Mouse (Mus musculus) gastrocnemius, adult 8-10 months (tissue): ENCODE results near the gene Cym. TPM values are rescaled to one million over a fixed set of nuclear protein-coding genes. Genes with fewer than 3 reads are reported as not detected.
A peak's percentile ranks its signal among the peaks of the same experiment; 100 is the strongest.

Source experiments
- DNase-seq, 2 experiments: peaks; one replicate each; pipeline ENCODE4 v3.0.0; 2022; ENCODE audit warnings: low spot score in 2 of 2
- total RNA-seq, 4 experiments: library from RNA; stranded (reverse); gene quantifications; 2 replicates each; pipeline ENCODE4 v1.2.4; 2022

Cym gene
- not detected for total RNA-seq

DNA sequence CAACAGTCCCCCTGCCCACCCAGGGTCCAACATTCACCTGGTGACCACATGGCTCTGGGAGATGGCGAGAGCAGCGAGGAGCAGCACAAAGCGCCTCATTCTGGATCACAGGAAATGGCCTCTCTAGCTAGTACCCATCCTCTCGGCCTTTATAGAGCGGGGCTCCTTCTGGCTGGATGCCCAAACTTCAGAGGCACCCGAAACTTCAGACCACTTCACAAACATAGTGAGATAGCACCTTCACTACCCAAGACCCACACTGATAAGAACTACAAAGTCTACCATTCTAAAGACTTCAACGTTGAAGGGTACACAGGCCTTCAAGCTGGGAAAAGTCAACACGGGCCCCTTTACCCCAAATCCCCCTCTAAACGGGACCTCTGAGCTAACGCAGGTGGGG lies at the start of gene Cym:
Gene Cym, minus strand, starts transcription at position 125 of the 400 bp plus-strand sequence.
- DNase-seq = no peak

DNA sequence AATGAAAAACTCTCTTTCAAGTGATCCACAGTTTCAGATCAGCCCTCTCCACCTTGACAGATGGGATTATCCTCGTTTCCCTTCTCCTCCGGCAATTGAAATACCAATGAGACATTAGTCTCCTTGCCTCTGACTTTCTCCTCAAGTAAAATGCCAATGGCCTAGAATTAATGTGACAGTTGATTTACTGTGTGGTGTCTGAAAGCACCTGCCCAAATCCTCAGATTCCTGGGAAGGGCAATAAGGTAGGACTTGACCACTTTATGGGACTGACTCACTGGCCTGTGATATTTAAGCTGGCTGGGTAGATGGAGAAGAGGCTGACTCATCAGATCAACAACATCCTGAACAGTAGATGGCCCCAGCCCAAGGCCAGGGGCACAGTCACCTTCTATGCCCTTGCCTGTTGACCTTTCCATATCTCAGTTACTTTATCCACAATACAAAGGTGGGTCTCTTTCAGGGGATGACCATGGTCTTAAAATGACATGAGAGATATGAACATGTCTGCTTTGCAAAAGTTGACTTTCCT lies 45.3 kb upstream of the Cym start:
- no peak for DNase-seq

DNA sequence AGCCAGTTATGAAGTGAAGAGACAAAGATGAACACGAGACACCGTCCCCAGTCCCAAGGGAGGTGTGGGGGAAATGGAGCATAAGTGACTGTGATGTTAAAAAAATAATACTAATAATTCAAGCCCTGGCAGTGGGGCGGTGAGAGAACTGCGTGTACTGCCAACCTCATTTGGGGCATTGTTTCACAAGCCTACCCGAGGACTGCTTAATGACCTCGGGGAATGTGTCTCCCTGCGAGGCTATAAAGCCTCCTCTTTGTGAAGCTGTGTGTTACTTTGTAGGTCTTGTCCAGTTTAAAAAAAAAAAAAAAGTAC lies 40.3 kb upstream of the Cym start:
- DNase-seq = peak in 1 of 2 experiments; percentile 29

DNA sequence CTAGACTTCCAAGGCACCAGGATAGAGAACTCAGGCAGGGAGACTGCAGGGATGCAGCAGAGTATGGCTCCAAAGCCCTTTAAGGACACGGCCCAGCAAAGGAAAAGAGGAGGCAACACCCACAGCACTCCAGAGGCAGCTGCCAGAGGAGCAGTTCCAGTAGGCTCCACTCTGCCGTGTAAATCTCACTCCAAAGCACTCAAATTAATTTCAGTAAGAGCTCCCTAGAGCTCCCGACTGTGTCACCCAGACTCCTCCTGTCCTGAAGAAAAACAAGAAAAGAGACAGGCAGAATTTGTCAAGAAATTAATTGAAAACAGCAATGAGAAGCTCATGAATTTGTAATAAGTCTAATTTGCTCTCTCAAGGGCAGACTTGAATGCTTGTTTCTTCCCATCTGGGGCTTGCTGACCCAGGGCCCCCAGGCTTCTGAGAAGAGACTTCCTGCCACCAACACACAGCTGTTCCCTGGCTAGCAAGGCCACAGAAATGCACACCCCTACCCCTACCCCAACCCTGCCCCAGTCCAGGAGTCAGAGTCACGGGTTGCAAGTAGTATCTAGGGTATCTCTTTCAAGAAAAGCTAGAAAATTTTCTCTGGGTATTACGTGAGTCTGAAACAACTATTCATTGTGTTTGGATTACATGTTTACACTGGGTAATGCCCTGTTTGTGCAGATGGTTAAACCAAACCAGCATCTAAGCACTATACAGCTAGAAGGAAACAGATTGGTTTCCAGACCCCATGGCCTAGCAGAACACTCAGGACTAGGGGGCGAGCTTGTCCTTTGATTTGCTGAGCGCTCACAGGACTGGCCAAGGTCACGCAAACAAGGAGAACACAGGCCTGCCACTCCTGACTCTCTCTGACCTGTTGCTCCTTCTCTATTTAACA lies 39.7 kb upstream of the Cym start:
- DNase-seq = peak in 1 of 2 experiments; percentile 33

DNA sequence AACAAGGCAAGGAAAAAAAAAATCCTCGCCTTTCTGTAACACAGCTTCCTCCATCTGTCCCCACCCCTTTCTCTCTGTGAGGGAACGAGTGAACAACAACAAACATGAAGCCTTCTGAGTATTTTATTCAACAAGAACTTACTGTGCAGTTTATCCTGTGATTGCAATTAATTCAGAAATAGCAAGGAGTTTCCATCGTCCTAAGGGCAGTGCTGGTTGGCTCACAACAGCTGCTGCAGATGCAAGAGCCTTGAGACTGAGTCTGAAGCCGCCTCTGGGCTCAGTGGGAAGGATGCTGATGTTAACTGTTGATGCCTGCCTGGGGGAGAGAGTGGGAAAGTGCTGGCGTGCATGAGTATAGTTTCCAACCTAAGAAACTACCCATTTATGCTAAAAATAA lies 36.4 kb upstream of the Cym start:
- no peak for DNase-seq

DNA sequence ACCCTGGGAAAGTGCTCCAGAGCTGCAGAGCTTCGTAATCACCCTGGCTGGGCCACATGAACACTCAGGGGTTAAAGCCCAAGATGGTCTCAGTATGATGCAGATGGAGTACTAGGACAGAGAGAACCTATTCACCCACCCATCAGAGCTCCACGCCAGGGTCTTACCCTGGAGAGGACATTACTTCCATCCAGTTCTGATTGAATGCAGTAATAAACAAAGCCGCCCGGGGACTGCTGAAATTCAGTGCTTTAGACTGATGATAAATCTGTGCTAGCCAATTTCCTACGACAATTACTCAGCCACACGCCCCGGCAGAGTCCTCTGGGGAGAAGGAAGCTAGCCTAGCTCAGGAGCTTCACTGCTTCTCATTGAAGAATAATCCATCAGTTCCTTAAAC lies 35.2 kb upstream of the Cym start:
- peak in 1 of 2 experiments; percentile 15 for DNase-seq

DNA sequence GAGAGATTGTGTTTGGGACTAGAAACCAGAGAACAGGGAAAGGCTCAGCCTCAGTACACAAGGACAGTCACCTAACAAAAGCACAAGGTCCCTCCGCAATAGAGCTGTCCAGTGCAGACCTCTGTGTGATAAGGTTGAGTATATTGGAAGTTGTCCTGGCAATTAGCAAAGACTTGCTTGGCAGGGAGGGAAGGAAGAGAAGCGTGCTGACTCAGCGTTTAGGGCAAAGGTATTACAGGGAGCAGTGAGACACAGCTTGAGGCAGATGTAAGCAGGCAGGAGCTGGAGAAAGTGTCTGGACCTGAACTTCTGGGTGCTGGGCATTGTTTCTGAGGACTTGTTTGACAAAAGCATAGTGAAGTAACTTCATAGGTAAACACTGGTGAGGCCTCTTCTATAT lies 34.5 kb upstream of the Cym start:
- no peak for DNase-seq

DNA sequence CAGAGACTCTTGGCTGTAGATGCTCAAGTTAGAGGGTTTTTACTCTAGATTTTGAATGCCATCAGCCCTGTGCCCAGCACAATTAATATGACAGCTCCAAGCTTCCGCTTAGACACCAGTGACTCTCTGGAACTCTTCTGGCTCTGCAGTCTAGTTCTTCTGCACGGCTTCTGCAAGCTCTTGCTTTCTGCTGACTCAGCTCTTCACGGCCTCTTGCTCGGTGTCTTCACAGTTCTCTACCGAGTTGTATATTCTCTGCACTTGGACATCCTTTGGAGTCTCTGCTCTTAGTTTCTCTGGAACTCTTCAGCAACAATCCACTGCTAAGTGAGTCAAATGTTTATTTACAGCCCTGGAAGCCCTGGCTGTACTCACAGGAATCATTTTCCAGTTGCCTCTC lies 32.4 kb upstream of the Cym start:
- no peak for DNase-seq

DNA sequence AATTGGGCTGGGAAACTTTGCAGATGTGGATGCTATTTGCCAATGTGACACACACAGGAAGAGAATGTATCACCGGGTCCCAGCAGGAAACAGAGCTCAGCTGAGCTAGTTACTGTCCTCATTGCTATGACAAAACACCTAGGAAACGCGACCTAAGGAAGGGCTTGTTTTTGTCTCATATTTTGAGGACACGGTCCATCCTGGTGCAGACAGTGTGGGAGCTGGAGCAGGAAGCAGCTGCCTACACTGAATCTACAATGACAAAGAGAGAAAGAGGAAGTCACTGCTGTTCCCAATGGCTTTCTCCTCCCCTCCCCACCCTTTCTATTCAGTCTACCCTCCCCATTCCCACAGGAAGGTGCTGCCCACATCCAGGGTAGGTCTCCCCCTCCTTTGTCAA lies 30.5 kb upstream of the Cym start:
- no peak for DNase-seq

DNA sequence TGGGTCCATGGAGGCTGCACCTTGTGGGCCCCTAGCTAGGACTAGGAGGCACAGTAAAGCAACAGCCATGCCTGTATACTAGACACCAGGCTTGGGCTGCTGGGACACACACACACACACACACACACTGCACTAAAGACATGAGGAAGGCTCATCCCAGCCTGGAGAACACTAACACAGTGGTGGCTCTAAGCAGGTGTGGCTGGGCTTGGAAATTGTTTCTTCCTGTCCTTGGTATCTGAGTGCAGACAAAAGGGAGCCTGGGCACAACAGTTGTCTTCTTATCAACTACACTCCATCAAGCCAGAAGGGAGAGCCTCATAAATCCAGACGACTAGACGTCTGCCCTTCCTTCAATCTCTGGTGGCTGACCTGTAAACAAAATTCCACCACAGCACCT lies 28.8 kb upstream of the Cym start:
- DNase-seq = no peak

DNA sequence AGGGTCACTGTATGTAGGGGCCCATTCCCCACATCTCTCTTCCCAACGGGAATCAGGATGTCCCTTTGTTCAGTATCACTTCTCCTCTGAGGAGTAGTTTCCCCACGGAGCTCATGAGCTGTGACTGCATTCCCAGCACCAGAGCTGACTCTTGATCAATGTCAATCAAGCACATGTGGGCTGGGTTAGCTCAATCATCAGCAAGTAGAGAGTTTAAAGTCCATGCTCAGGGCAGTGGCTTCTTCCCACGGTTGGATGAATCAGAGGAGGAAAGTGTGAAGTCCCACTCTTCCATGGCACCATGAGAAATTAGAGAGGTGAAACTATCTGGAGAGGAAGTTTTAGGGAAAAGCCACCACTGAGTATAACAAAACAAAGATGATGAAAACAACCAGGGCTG lies 27.5 kb upstream of the Cym start:
- DNase-seq = no peak

DNA sequence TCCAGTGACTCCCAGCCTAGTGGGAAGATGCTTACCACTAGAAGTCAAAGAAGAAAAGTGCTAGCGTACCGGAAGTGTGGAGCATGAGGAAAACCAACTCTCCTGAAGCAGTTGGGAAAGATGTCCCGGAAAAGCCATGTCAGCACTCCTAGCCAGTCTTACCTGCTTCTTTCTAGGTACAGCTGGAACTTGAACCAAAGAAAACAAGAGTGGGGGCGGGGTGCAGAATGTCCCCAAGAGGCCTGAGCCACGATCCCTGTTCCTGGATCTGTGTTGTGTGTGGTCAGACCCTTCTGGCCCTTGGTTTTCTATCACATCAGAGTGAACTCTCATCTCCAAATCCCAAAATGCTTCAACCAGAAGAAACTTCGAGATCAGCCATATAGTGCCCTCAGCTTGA lies 25.3 kb upstream of the Cym start:
- no peak for DNase-seq

DNA sequence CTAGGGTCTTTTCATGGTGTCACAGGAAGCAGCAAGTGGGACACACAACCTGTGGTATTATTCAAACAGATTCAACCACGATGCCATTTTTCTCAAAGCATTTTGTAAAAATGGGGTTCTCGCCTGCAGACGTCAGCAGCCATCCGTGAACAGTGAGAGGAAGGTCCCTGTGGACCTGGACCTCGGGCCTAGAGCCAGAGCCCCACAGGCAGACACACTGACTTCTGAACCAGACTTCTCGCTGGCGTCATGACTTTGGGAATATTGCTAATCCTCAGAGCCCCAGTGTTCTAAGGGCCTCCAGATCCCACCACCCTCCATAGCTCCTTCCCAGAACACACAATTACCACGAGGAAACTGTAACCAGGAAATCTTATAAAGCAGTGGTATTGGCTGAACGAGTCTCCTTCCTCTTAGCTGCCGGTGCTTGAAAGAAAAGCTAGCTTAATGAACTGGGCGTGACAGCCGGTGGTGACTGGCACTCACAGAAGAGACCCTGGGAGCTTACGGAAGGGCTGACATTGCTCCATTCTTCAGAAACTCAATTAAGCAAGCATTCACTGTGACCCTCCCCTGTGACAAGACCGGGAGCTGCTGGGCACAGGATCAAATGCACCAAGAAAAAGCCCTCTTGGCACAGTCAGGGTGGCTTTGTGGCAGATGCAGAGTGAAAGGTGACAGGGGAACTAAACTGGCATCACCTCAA lies 20.0 kb upstream of the Cym start:
- DNase-seq = no peak

DNA sequence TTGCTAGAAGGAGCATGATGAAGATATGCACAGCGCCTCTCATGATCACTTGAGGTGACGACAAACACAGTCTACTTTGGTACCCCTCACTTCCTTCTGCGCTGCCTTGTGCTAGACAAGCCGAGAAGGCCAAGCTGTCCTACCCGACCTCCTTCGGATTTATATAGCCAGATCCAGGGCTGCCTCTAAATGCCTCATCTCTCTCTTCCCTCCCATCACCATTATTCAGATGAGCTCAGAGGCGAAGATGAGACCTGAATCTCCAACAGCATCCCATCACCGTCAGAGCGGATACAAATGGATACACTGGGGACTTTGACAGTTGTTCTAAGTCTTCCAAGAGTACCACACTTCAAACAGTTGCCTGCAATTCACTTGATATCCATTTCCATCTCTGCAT lies 18.1 kb upstream of the Cym start, which contains the start of gene Prok1:
Gene Prok1, minus strand, starts transcription at position 101 of the 400 bp plus-strand sequence.
- no peak for DNase-seq

DNA sequence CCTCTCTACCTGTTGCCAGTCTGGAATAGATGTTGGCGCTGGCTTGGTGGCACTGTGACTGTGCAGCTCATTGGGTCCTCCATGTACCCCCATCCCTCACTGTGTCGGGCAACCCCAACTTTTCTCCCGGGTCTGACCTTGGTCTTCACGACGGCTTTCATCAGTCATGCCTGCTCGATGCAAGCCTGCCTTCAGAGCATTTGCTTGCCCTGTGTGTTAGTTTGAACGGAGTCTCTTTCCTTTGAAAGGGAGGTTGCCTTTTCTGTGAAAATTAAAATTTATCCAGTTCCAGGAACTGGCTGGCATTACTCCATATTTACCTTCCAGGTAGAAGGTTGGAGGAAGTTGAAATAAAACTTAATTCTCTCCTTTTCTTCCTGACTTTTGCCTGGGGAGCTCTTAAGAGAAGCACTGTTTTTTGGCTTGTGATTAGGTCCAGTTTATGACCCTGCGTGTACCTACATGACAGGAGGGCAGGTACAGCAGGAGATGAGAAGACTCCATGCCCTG lies 17.0 kb upstream of the Cym start:
- no peak for DNase-seq

DNA sequence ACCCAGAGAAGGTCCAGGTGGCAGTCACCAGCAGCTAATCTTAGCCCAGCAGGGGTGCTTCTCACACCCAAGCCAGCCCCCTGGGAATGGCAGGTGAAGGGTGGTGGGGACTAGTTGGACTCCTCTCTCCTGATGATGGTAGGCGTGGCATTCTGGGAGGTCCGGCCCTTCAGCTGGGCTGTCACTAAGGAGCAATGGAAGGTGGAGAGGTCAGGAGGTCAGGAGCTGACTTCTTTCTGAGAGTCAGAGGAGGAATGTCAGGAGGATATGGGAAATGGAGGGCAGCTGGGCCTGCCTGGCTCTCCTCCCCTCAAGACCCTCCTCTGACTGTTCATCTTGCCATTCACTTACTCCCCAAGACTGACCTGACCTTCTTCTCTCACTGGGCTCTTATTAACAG lies 16.5 kb upstream of the Cym start:
- no peak for DNase-seq

DNA sequence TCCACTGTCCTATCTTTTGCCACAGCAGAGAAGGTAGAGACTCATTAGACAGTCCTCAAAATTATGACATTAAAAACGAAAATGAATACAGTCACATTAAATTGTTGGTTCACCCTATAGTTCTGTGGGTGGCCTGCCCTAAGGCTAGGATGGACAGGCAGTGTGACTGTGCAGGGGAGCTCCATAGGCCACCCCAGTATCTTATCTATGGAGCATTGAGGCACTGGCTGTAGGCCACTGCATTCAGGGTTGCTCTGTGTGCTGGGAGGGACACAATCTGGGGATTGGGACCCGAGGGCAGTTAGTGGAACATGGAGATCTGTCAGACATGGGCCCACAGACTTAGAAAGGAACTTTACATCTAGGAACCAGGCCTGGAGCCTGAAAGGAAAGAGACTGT lies 12.4 kb upstream of the Cym start:
- no peak for DNase-seq

DNA sequence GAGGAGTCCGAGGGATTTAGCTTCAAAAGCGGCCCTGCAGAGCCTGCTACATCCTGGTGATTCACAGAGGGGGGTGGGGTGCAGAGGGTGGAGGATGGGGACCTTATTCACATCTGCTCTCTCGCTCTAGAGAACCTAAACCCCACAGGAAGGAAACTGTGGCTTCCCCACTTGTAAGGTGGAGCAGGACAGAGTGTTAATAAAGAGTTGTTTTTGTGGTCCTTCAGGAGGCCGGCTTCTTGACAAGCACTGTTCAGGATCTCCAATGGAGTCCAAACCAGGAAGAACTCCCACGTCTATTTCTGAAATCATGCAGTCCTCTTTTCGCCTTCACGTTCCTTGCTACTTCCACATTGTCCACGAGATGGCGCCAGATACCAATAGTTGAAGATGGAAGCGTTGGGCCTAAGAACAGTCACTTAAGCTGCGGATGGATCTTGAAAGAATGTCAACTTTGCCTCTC lies 11.8 kb upstream of the Cym start:
- peak; percentile 37 to 46 for DNase-seq

DNA sequence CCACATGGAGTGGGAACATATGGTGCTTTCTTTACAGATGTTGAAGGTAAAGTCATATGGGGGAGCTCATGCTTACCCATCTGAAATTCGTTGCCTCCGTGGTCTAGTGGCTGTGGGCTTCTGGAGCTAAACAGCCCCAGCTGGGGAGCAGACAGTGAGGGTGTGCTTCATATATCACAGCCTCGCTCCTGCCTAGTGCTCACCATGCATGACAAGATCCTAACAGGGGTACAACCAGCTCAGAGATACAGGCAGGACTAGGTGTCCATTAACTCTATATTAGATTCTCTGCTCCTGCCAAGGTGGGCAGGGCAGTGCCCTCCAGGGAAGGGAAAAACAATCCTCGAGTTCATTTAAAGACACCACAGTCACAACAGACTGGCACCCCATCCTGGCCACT lies 9.7 kb upstream of the Cym start:
- no peak for DNase-seq

DNA sequence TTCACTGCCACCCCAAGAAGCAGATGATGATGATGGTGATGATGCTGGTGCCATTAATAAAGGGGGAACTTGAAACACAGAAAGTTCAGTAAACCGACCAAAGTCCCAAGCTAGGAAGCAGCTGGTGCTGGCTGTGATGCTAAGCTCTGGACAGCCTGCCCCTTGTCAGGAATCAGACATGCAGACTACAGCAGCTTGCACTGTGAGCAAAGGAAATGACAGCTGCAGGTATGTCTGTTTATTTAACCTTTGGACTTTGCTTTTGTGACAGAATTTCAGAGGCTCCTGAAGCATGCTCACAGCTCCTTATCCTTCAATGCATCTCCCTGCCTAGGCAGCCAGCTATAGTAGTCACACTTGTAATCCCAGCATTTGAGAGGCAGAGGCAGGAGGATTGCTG lies 9.0 kb upstream of the Cym start, which contains the start of gene A630076J17Rik:
Gene A630076J17Rik, plus strand, starts transcription at position 88 of the 400 bp plus-strand sequence.
- DNase-seq = no peak

DNA sequence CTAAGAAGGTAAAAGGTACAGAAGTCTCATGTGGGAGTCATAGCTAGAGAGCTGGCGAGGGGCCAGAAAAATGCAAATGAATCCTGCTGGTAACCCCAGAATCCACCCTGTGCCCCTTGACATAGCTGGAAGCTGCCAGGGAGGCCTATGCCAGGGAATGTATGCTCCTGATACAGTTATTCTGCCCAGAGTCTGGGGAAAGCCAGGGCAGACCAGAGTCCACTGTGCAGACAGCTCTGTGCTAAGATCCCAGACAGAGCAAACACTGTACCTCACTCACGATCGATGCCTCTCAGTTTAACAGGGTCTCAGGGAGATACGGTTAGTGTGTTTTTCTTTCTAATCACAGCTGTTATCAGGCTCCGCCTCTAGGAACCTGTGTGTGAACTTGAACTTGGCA lies 8.3 kb upstream of the Cym start:
- DNase-seq = no peak

DNA sequence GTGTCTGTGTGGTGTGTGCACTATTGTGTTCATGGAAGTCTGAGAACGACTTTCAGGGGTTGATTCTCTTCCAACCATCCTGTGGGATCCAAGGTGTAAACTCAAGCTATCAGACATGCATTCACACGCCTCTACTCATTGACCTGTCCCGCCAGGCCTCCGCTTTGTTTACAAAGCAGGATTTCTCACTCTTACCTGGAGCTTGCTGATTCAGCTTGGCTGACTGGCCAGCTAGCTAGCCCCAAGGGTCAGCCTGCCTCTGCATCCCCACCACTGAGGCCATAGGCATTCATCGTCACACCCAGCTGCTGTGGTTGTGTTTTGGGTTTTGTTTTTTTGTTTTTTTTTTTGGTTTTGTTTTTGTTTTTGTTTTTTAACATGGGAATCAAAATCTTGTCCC lies 7.7 kb upstream of the Cym start:
- no peak for DNase-seq
